Mouse (Mus musculus): Measurements from ENCODE around the gene Ercc1. TPM values are rescaled to one million over a fixed set of nuclear protein-coding genes. Genes with fewer than 3 reads are reported as not detected.

Gene Ercc1
- total and polyA plus RNA-seq, 3 experiments = 22.2 to 37.5 TPM; not detected in 1

- Histone ChIP-seq H3K36me3 (ENCODE audit: control insufficient read depth in 1 of 2, insufficient read depth in 2 of 2, low read length in 2 of 2) (no peaks in the 10 kb centered on the region), H3K4me1 (ENCODE audit: control insufficient read depth in 1 of 2, insufficient read depth in 2 of 2, low read length in 2 of 2) (peaks cover 0 to 8% of the 10 kb centered on the region in 2 experiments; a peak in 2 of 4 replicates), H3K79me2 (ENCODE audit: control insufficient read depth, insufficient read depth, low read length, poor library complexity) (no peaks in the 10 kb centered on the region), H3K4me3 (ENCODE audit: control insufficient read depth in 1 of 2, insufficient read depth in 1 of 2, low read depth in 2 of 2, low read length in 2 of 2) (no peak overlapping the region), H3K27ac (ENCODE audit: control insufficient read depth, low read depth, low read length) (no peak overlapping the region), H3K9me3 (replicated peaks; ENCODE audit: insufficient read depth, low read length) (no peaks in the 10 kb centered on the region), H3K9ac (ENCODE audit: control insufficient read depth, low read depth, low read length, poor library complexity, severe bottlenecking) (no peak overlapping the region), H3K27me3 (ENCODE audit: control insufficient read depth in 1 of 2, insufficient read depth in 2 of 2, low read length in 2 of 2) (no peaks in the 10 kb centered on the region)
- TF ChIP-seq GATA1 (IDR thresholded peaks at IDR 0.05; ENCODE audit: low read depth, low read length) (0 out of 2 replicates have a peak, but pooled peaks have one; percentile 30), EP300 (IDR thresholded peaks at IDR 0.05; ENCODE audit: low read depth in 1 of 2, low read length in 2 of 2) (peak in 1 of 2 experiments; percentile 23; a peak in 1 of 4 replicates), RCOR1 (IDR thresholded peaks at IDR 0.05; ENCODE audit: low read depth, low read length) (peak; percentile 93), MAZ (IDR thresholded peaks at IDR 0.05; ENCODE audit: low read depth, low read length) (no peak), SIN3A (IDR thresholded peaks at IDR 0.05; ENCODE audit: low read length) (0 out of 2 replicates have a peak, but pooled peaks have one; percentile 35)
- DNase-seq (ENCODE audit: low read depth, low spot score) = peak; percentile 66
Measured at GRCm38 (mm10) chr7:19297794-19298193, 46.8 kb upstream of the Ercc1 start.

- DNase-seq (ENCODE audit: low read depth, low spot score) = peak; percentile 76
- H3K27me3 ChIP-seq (ENCODE audit: control insufficient read depth in 1 of 2, insufficient read depth in 2 of 2, low read length in 2 of 2) = no peaks in the 10 kb centered on the region
- H3K79me2 ChIP-seq (ENCODE audit: control insufficient read depth, insufficient read depth, low read length, poor library complexity) = no peaks in the 10 kb centered on the region
- no peaks in the 10 kb centered on the region for H3K9me3 ChIP-seq (replicated peaks; ENCODE audit: insufficient read depth, low read length)
- no peak overlapping the region for H3K9ac ChIP-seq (ENCODE audit: control insufficient read depth, low read depth, low read length, poor library complexity, severe bottlenecking)
- no peak overlapping the region for H3K27ac ChIP-seq (ENCODE audit: control insufficient read depth, low read depth, low read length)
- H3K4me1 ChIP-seq (ENCODE audit: control insufficient read depth in 1 of 2, insufficient read depth in 2 of 2, low read length in 2 of 2) = peaks cover 0 to 6% of the 10 kb centered on the region in 2 experiments; a peak in 2 of 4 replicates
- TF ChIP-seq SIN3A (IDR thresholded peaks at IDR 0.05; ENCODE audit: low read length) (peak; percentile 48; the same call in 1 of the 2 replicates), BHLHE40 (IDR thresholded peaks at IDR 0.05; ENCODE audit: borderline replicate concordance, low read depth, low read length) (no peak), ZC3H11A (IDR thresholded peaks at IDR 0.05; ENCODE audit: low read depth, low read length) (peak; percentile 62), RAD21 (IDR thresholded peaks at IDR 0.05; ENCODE audit: low read depth, low read length) (peak; percentile 78), CTCF (IDR thresholded peaks at IDR 0.05 in 2 of 3, conservative IDR thresholded peaks at IDR 0.05 in 1 of 3; ENCODE audit: control insufficient read depth in 1 of 3, insufficient read depth in 1 of 3, low read depth in 2 of 3, low read length in 3 of 3, poor library complexity in 1 of 3, severe bottlenecking in 1 of 3) (peak; percentile 45 to 87 (median 75)), HCFC1 (IDR thresholded peaks at IDR 0.05; ENCODE audit: low read depth, low read length) (peak; percentile 64; the same call in 1 of the 2 replicates), MYB (IDR thresholded peaks at IDR 0.05; ENCODE audit: low read depth, low read length) (no peak), SMC3 (IDR thresholded peaks at IDR 0.05; ENCODE audit: low read depth, low read length) (peak; percentile 67), ELF1 (IDR thresholded peaks at IDR 0.05; ENCODE audit: low read depth, low read length) (no peak)
- no peaks in the 10 kb centered on the region for H3K36me3 ChIP-seq (ENCODE audit: control insufficient read depth in 1 of 2, insufficient read depth in 2 of 2, low read length in 2 of 2)
- no peak overlapping the region for H3K4me3 ChIP-seq (ENCODE audit: control insufficient read depth in 1 of 2, insufficient read depth in 1 of 2, low read depth in 2 of 2, low read length in 2 of 2)
Measured at GRCm38 (mm10) chr7:19299194-19299593, 45.4 kb upstream of the Ercc1 start.
